Mouse (Mus musculus) E14TG2a.4 (cell line): ENCODE data around the gene Haus6.

Experiments used
- H3K27me3 ChIP-seq: 2 replicates; pipeline ENCODE4 v1.6.1; 2014; ENCODE audit warnings: low read length, control low read depth; ENCODE audit not compliant: insufficient read depth
- H3K36me3 ChIP-seq: 2 replicates; pipeline ENCODE4 v1.6.1; 2014; ENCODE audit warnings: low read length, control low read depth; ENCODE audit not compliant: insufficient read depth
- H3K4me1 ChIP-seq: replicated peaks from 2 replicates; pipeline ENCODE4 v1.6.1; 2014; ENCODE audit warnings: low read depth, low read length, control low read depth
- H3K4me3 ChIP-seq: replicated peaks from 2 replicates; pipeline ENCODE4 v1.5.1; 2014; ENCODE audit warnings: mild to moderate bottlenecking, low read length
- H3K9me3 ChIP-seq: 2 replicates; pipeline ENCODE4 v1.6.1; 2014; ENCODE audit warnings: low read length, control low read depth
- CTCF ChIP-seq: conservative IDR thresholded peaks from 2 replicates; pipeline ENCODE4 v1.5.1; 2014; ENCODE audit warnings: low read length
- NANOG ChIP-seq: IDR thresholded peaks from 2 replicates; pipeline ENCODE4 v1.6.1; 2014; ENCODE audit warnings: borderline replicate concordance, low read length, mixed read lengths
- POU5F1 ChIP-seq: IDR thresholded peaks from 2 replicates; pipeline ENCODE4 v1.6.1; 2014; ENCODE audit warnings: low read length, borderline replicate concordance

The Haus6 gene

GRCm38 (mm10) chr4:86529161-86529560 lies 82.7 kb downstream of the Haus6 start:
- no peaks in the 10 kb centered on the region for H3K27me3 ChIP-seq
- no peaks in the 10 kb centered on the region for H3K36me3 ChIP-seq
- H3K9me3 ChIP-seq, result peaks cover 13% of the 10 kb centered on the region
- no peak for TF ChIP-seq CTCF
- no peak for TF ChIP-seq NANOG
- TF ChIP-seq POU5F1, result no peak
- no peak overlapping the region for H3K4me3 ChIP-seq
- no peaks in the 10 kb centered on the region for H3K4me1 ChIP-seq
